Mouse (Mus musculus) heart, postnatal 4 days (tissue): ENCODE results near the gene Tns4. TPM values are rescaled to one million over a fixed set of nuclear protein-coding genes. Genes with fewer than 3 reads are reported as not detected.

Experiments
- DNase-seq: peaks from one replicate; pipeline ENCODE4 v3.0.0; 2021
- total RNA-seq, 2 experiments: library from RNA; stranded (reverse); gene quantifications; 2 replicates each; pipeline ENCODE4 v1.2.3; 2021

Tns4 gene
- total RNA-seq, 2 experiments from 2014 or later: 0.14 TPM; not detected in 1

GRCm38 (mm10) chr11:99045159-99045889 lies 43.8 kb downstream of the Tns4 start:
- DNase-seq: no peak

- DNase-seq: no peak
These were observed 44.8 kb downstream of the Tns4 start for GRCm38 (mm10) chr11:99044306-99044705.

- DNase-seq: no peak
These were observed 45.5 kb downstream of the Tns4 start for GRCm38 (mm10) chr11:99043632-99044031.

GRCm38 (mm10) chr11:99042834-99043431 lies 46.2 kb downstream of the Tns4 start:
- peak; percentile 60 for DNase-seq

GRCm38 (mm10) chr11:99041841-99042780 lies 47.0 kb downstream of the Tns4 start:
- DNase-seq: no peak

GRCm38 (mm10) chr11:99041051-99041729 lies 47.9 kb downstream of the Tns4 start, which contains the start of gene Igfbp4:
TSS of gene Igfbp4 (plus strand) at chr11:99041244.
- DNase-seq: peak; percentile 86

- DNase-seq: peak; percentile 63
These were observed 48.6 kb downstream of the Tns4 start for GRCm38 (mm10) chr11:99040346-99040974.

- DNase-seq: peak; percentile 89
These were observed 49.3 kb downstream of the Tns4 start for GRCm38 (mm10) chr11:99039782-99040181.

GRCm38 (mm10) chr11:99036254-99036653 lies 52.9 kb downstream of the Tns4 start:
- DNase-seq: no peak

- no peak for DNase-seq
These were observed 53.8 kb downstream of the Tns4 start for GRCm38 (mm10) chr11:99035350-99035749.

GRCm38 (mm10) chr11:99026899-99027440 lies 62.1 kb downstream of the Tns4 start:
- DNase-seq: no peak

- DNase-seq: no peak
These were observed 63.2 kb downstream of the Tns4 start for GRCm38 (mm10) chr11:99025878-99026277.

GRCm38 (mm10) chr11:99024468-99025134 lies 64.5 kb downstream of the Tns4 start:
- DNase-seq: no peak

GRCm38 (mm10) chr11:99023500-99024467 lies 65.3 kb downstream of the Tns4 start, which contains the start of gene Top2a:
TSS of gene Top2a (minus strand) at chr11:99024189.
- DNase-seq: peak; percentile 96

- no peak for DNase-seq
These were observed 66.0 kb downstream of the Tns4 start for GRCm38 (mm10) chr11:99023094-99023493.

- DNase-seq: no peak
These were observed 66.6 kb downstream of the Tns4 start for GRCm38 (mm10) chr11:99022384-99022933.

- no peak for DNase-seq
These were observed 69.3 kb downstream of the Tns4 start for GRCm38 (mm10) chr11:99019844-99020243.
